Mouse (Mus musculus) cortical plate, adult 2 months (tissue): ENCODE results near the gene Chrm1.

Source experiments
- CTCF ChIP-seq: fragments of 200-500 bp; IDR thresholded peaks from 2 replicates; pipeline ENCODE4 v1.5.1; 2011; ENCODE audit warnings: mild to moderate bottlenecking, control low read depth, low read length; ENCODE audit not compliant: insufficient read depth; ENCODE audit errors: extremely low read depth
- POLR2A ChIP-seq: fragments of 200-500 bp; IDR thresholded peaks from 2 replicates; pipeline ENCODE4 v1.6.1; 2011; ENCODE audit warnings: mild to moderate bottlenecking, low read length, control low read depth; ENCODE audit not compliant: insufficient read depth; ENCODE audit errors: extremely low read depth

DNA sequence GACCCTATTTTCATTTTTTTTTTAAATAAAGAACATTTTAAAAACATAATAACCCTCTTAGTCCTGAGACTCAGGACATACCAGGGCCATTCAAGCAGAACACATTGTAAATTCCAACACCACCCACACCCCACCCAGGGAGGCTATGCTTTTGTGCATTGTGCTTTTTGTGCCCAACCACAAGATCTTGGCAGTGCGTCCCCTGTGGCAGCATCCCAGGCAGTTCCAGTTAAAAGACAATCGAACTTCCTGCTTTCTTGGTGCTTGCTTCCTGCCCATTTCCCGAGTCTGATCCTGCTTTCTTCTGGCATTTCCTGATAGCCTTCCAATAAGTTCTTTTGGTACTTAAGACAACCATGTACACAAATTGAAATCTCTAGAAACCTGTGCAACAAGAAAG lies 38.9 kb downstream of the Chrm1 start:
- TF ChIP-seq CTCF (no peak), POLR2A (no peak)
